Comparison of ENCODE assay signal across 25 mouse cellular contexts in genomic region chr13:47211581-47211980, GRCm38 (mm10).
A peak's percentile ranks its signal among the peaks of the same experiment; 100 is the strongest.
DNase-seq lines count a peak whose midpoint lies in the region; ATAC-seq and TF ChIP-seq lines count a peak whose summit lies in the region.
"Had no signal": no experiment of that assay in that cellular context is flagged by ENCODE, and none has a peak within 500 bp of the region (broad histone marks: within the 10 kb centered on the region; RNA-seq: fewer than 3 reads in every experiment).

No protein-coding gene starts in this region.

- 64% methylated on average over 7 of the region's 7 CpGs for WGBS in heart, embryonic 15.5 days
- 70% methylated on average over 7 of the region's 7 CpGs for WGBS in embryonic facial prominence, embryonic 15.5 days

- no peak for DNase-seq in gastrocnemius, adult 2 months
- DNase-seq in gastrocnemius, adult 18-20 months (ENCODE audit: low spot score): no peak
- DNase-seq in heart, postnatal 4 days: no peak
- peak; percentile 51 for DNase-seq in adipocyte (ENCODE audit: low spot score)
- no peak for DNase-seq in kidney, adult 11 months
- no peak for DNase-seq in layer of hippocampus, postnatal 14 days (ENCODE audit: low spot score in 2 of 2)
- DNase-seq: adrenal gland, adult 8-10 months; adrenal gland, postnatal 25 days; cerebellum, adult 11-12 months; cerebellum, adult 8-10 months; cerebellum, postnatal 10 days; cerebellum, postnatal 36 days; embryo, embryonic 11 days; gastrocnemius, postnatal 10 days; gastrocnemius, postnatal 36 days; heart, postnatal 10 days; heart, postnatal 36 days had no signal

- TF ChIP-seq CTCF in gastrocnemius, adult 2 months (IDR thresholded peaks at IDR 0.05): no peak

- no peaks in the 10 kb centered on the region for H3K36me3 ChIP-seq in heart, embryonic 15.5 days
- no peaks in the 10 kb centered on the region for H3K36me3 ChIP-seq in embryonic facial prominence, embryonic 15.5 days
- H3K36me3 ChIP-seq: forebrain, embryonic 12.5 days; forebrain, embryonic 15.5 days; hindbrain, embryonic 15.5 days had no signal

- intact Hi-C loops in gastrocnemius, adult 2 months (cut with DNase I): no loop called here

- no peak for ATAC-seq in heart, embryonic 15.5 days (replicated peaks; ENCODE audit: insufficient number of reproducible peaks, insufficient read depth, low FRiP score, low read depth)
- no peak for ATAC-seq in embryonic facial prominence, embryonic 15.5 days (ENCODE audit: insufficient number of reproducible peaks, low FRiP score, low TSS enrichment, low read depth)
- ATAC-seq: CD4-positive, CD25-positive, alpha-beta regulatory T cell, adult 4 months; forebrain, embryonic 15.5 days; intestine, postnatal 0 days had no signal

- H3K4me2 ChIP-seq in heart, embryonic 15.5 days: no peak overlapping the region
- H3K4me2 ChIP-seq in embryonic facial prominence, embryonic 15.5 days (replicated peaks): no peak overlapping the region
- H3K4me2 ChIP-seq: forebrain, embryonic 12.5 days; forebrain, embryonic 15.5 days; hindbrain, embryonic 15.5 days had no signal

- H3K27me3 ChIP-seq in heart, embryonic 15.5 days: no peaks in the 10 kb centered on the region
- H3K27me3 ChIP-seq in embryonic facial prominence, embryonic 15.5 days: no peaks in the 10 kb centered on the region
- H3K27me3 ChIP-seq: forebrain, embryonic 12.5 days; forebrain, embryonic 15.5 days; hindbrain, embryonic 15.5 days had no signal

- no peak overlapping the region for H3K4me3 ChIP-seq in gastrocnemius, adult 2 months
- H3K4me3 ChIP-seq in heart, embryonic 15.5 days: no peak overlapping the region
- no peak overlapping the region for H3K4me3 ChIP-seq in embryonic facial prominence, embryonic 15.5 days (replicated peaks)
- H3K4me3 ChIP-seq: erythroblast, embryonic 14.5 days; forebrain, embryonic 12.5 days; forebrain, embryonic 15.5 days; hindbrain, embryonic 15.5 days had no signal

- no peaks in the 10 kb centered on the region for H3K9me3 ChIP-seq in heart, embryonic 15.5 days (replicated peaks)
- H3K9me3 ChIP-seq in embryonic facial prominence, embryonic 15.5 days (replicated peaks): no peaks in the 10 kb centered on the region
- H3K9me3 ChIP-seq: forebrain, embryonic 15.5 days; hindbrain, embryonic 15.5 days had no signal

- H3K9ac ChIP-seq in heart, embryonic 15.5 days: no peak overlapping the region
- H3K9ac ChIP-seq in embryonic facial prominence, embryonic 15.5 days: no peak overlapping the region
- H3K9ac ChIP-seq: forebrain, embryonic 12.5 days; forebrain, embryonic 15.5 days; hindbrain, embryonic 15.5 days had no signal

- peaks cover 12% of the 10 kb centered on the region for H3K4me1 ChIP-seq in heart, embryonic 15.5 days (replicated peaks)
- peaks cover 18% of the 10 kb centered on the region for H3K4me1 ChIP-seq in embryonic facial prominence, embryonic 15.5 days
- H3K4me1 ChIP-seq: forebrain, embryonic 12.5 days; forebrain, embryonic 15.5 days; hindbrain, embryonic 15.5 days had no signal

- peak overlapping the region; percentile 43; the same call in 1 of the 2 replicates for H3K27ac ChIP-seq in gastrocnemius, adult 2 months
- H3K27ac ChIP-seq in heart, embryonic 15.5 days: 0 out of 2 replicates have a peak overlapping the region, but pooled peaks have one; percentile 7
- H3K27ac ChIP-seq in embryonic facial prominence, embryonic 15.5 days (replicated peaks): peak overlapping the region; percentile 63; the same call in 1 of the 2 replicates
- H3K27ac ChIP-seq: forebrain, embryonic 12.5 days; forebrain, embryonic 15.5 days; hindbrain, embryonic 15.5 days had no signal

Comparison
In these comparisons a context has a peak if more than half of its experiments do, and no peak if none do; other contexts are left out.
1. H3K27ac ChIP-seq: peak in every context shown above with its lines; median percentile 63 in embryonic facial prominence, embryonic 15.5 days; 43 in gastrocnemius, adult 2 months; 7 in heart, embryonic 15.5 days.